Mouse (Mus musculus) erythroid progenitor cell, adult 5-6 weeks (primary cell): ENCODE results near the gene Fam213a. TPM values are rescaled to one million over a fixed set of nuclear protein-coding genes. Genes with fewer than 3 reads are reported as not detected.

Experiments
- ATAC-seq: replicated peaks from 2 replicates; pipeline ENCODE4 v1.8.0; 2016; ENCODE audit warnings: moderate number of reproducible peaks, mild to moderate bottlenecking, moderate TSS enrichment, inconsistent platforms; ENCODE audit not compliant: poor library complexity, low FRiP score, severe bottlenecking
- total RNA-seq, 2 experiments: library from RNA; stranded (forward) in 1 of 2; stranded (reverse) in 1 of 2; fragments of 150-400 nt in 1 of 2; fragments of 186-747, 209-891 nt in 1 of 2; gene quantifications; 2 replicates each; pipeline versions ENCODE4 v1.2.3 to v1.2.4; 2015 to 2017; ENCODE audit warnings: low replicate concordance in 2 of 2

Gene Fam213a
- total RNA-seq, 2 experiments from 2014 or later = 195 to 301 TPM

DNA sequence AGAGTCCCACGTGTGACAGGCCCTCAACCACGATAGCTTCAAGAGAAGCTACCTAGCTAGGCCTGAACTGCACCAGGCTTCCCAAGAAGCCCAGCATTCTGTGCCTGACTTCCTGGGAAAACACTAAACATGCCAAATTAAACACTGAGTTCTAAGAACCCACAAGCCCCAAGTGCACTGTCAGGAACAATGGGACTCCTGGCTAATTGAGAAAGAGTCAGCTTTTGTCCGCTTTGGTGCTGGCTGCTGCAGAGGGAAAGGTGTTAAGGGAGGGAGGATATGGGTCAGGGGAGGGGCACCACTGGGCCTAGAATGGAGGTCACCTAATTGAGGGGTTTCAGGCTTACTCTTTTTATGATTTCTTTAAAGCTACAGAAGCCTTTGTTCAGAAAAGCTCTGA is 64.5 kb downstream of the Fam213a start:
- ATAC-seq = no peak

GRCm38 (mm10) chr14:40948522-40948921 is 65.1 kb downstream of the Fam213a start:
- no peak for ATAC-seq

DNA sequence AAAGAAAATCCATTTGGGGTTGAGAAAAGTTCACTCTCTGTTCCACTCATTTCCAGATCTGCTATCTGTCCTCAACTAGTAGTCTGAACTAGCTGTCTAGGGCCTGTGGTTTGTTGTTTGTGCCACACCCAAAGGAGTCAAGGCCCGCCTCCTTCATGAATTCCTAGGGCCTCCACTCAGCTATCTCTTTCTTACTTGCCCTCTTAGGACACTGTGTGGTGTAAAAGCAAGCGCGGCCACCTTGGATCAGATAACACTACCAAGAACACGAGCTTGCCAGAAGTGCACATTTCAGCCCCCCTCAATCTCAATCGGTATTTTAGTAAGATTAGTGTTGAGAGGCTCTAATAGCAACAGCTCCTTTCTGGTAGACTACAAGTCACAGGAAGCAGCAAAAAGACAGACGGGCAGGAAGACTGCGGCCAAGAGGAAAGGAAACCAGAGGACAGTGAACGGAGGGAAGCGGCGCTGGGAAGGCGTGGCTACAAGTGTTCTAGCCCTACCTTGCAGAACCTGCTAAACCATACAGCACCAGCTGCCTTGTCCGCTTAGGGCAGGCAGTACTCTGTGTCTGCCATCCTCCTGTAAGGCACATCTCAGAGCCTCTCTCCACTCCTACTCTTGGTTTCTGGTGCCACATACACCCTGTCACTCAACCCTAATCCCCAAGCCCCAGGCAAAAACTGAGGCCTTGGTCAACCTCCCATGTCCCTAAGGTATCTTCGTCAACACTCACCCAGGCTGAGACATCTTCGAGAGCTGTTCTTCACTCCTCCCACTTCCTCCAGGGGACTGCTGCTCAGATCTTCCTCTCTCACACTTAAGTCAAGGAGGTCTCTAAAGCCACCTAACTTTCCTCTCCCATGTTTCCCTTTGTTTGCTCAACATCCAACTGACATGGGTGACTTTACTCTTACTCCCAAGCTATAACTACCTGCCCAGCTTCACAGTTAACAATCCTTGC is 65.9 kb downstream of the Fam213a start:
- peak; percentile 87 for ATAC-seq

DNA sequence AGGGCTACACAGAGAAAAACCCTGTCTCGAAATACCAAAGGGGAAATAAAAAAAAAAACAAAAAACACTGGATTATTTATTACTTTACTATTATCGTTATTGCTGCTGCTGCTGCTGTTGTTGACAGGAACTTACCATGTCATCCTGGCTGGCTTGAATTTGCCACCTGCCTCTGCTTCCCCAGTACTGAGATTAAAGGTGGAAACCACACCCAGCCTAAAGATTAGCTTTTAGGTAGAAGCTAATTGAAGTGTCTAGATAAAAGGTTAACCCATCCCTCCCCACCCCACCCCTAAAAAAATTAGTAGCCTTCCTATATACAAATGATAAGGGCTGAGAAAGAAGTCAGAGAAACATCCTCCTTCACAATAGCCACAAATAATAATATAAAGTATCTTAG is 69.8 kb downstream of the Fam213a start:
- no peak for ATAC-seq

Other genes starting within 250 kb of the Fam213a start
- gene Sh2d4b, start 120.5 kb downstream of the Fam213a start, total RNA-seq (2015; ENCODE audit: low replicate concordance) = not detected in 2 replicates
- gene Sh2d4b, start 120.5 kb downstream of the Fam213a start, total RNA-seq (2017; ENCODE audit: low replicate concordance) = 0.39 TPM in 1 of 2 replicates, not detected in the other
- 8.8 and 13.3 TPM in 2 replicates for gene Tspan14, start 47.0 kb downstream of the Fam213a start, total RNA-seq (2015; ENCODE audit: low replicate concordance)
- gene Tspan14, start 47.0 kb downstream of the Fam213a start, total RNA-seq (2017; ENCODE audit: low replicate concordance) = 4.4 and 7.9 TPM in 2 replicates
- gene Dydc2, start 55.4 kb upstream of the Fam213a start, total RNA-seq (2015; ENCODE audit: low replicate concordance) = not detected in 2 replicates
- gene Dydc2, start 55.4 kb upstream of the Fam213a start, total RNA-seq (2017; ENCODE audit: low replicate concordance) = not detected in 2 replicates
- gene Dydc1, start 59.1 kb upstream of the Fam213a start, total RNA-seq (2015; ENCODE audit: low replicate concordance) = not detected in 2 replicates
- gene Dydc1, start 59.1 kb upstream of the Fam213a start, total RNA-seq (2017; ENCODE audit: low replicate concordance) = not detected in 2 replicates
- gene Mat1a, start 91.2 kb upstream of the Fam213a start, total RNA-seq (2015; ENCODE audit: low replicate concordance) = not detected in 2 replicates
- gene Mat1a, start 91.2 kb upstream of the Fam213a start, total RNA-seq (2017; ENCODE audit: low replicate concordance) = not detected in 2 replicates
- not detected in 2 replicates for gene Sftpa1, start 118.0 kb upstream of the Fam213a start, total RNA-seq (2015; ENCODE audit: low replicate concordance)
- gene Sftpa1, start 118.0 kb upstream of the Fam213a start, total RNA-seq (2017; ENCODE audit: low replicate concordance) = not detected in 2 replicates
- not detected in 2 replicates for gene Mbl1, start 137.7 kb upstream of the Fam213a start, total RNA-seq (2015; ENCODE audit: low replicate concordance)
- not detected in 2 replicates for gene Mbl1, start 137.7 kb upstream of the Fam213a start, total RNA-seq (2017; ENCODE audit: low replicate concordance)
- gene Sftpd, start 171.4 kb upstream of the Fam213a start, total RNA-seq (2015; ENCODE audit: low replicate concordance) = not detected in 2 replicates
- gene Sftpd, start 171.4 kb upstream of the Fam213a start, total RNA-seq (2017; ENCODE audit: low replicate concordance) = not detected in 2 replicates